Mouse (Mus musculus): ENCODE measurements around the gene Pde4d.

The Pde4d gene

GRCm38 (mm10) chr13:108490872-108491271 is 41.1 kb downstream of the Pde4d start:
- no peak for DNase-seq (ENCODE audit: low read depth, low spot score)

GRCm38 (mm10) chr13:108492886-108493285 is 43.1 kb downstream of the Pde4d start:
- DNase-seq (ENCODE audit: low read depth, low spot score): no peak

DNA sequence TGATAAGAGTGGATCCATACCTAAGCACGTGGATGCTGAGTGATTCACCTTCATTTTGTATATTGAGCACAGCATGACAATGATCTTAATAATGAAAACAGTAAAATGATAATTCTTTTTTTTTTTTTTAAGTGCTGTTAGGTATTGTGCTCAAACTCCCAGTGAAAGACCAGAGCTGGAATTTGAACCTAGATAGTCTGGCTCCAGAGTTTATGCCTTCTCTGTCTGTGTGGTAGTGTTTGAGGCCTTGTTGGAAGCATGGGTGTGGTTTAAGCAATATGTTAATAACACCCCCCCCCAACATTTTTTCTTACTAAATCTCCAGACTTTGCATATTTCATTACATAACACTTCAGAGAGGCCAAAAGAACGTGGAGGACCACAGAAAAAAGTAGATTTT is 44.6 kb downstream of the Pde4d start:
- no peak for DNase-seq (ENCODE audit: low read depth, low spot score)

DNA sequence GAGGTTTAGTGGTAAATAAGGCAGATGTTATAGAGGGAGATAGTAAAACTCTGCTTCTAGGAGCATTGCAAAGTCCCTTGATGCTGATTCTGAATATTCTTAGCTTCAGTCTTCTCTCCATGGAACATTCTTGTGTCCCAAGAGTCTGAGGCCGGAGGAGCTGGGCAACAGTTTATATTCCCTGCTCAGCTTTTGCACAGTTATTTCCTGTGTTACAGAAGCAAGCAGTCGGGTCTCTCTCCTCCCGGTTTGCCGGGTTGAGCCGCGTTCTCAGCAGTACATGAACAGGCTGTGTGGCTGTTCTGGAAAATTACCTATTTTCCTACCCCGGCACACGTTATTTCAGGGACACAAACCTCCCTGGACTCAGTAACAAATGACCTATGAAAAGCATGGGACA is 48.0 kb downstream of the Pde4d start:
- no peak for DNase-seq (ENCODE audit: low read depth, low spot score)

GRCm38 (mm10) chr13:108498247-108498743 is 48.5 kb downstream of the Pde4d start:
- DNase-seq (ENCODE audit: low read depth, low spot score): no peak

DNA sequence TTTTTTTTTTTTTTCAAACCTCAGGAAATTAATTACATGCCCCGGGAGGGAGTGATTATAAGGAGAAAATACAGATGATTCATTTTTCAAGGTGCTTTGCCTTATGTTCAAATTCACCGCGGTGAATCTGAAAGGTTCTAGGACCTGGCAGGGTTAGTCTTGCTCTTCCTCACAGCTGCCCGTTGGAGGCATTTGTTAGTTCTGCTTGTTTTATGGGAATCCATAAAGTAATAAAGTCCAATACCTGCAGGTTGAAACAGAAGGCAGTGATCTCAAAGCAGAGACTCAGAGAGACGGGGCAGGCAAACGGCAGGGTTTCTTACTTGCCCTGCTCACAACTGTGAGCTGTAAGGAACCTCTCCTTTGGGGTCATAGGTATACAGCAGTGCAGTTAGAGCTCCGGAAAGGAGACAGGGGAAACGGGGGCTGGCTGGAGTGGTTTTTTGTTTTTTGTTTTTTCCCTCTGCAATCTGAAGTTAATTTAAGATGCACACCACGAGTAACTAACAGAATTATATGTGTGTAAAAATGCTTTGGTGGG is 49.1 kb downstream of the Pde4d start:
- DNase-seq (ENCODE audit: low read depth, low spot score): no peak

GRCm38 (mm10) chr13:108501386-108501785 is 51.6 kb downstream of the Pde4d start:
- no peak for DNase-seq (ENCODE audit: low read depth, low spot score)

DNA sequence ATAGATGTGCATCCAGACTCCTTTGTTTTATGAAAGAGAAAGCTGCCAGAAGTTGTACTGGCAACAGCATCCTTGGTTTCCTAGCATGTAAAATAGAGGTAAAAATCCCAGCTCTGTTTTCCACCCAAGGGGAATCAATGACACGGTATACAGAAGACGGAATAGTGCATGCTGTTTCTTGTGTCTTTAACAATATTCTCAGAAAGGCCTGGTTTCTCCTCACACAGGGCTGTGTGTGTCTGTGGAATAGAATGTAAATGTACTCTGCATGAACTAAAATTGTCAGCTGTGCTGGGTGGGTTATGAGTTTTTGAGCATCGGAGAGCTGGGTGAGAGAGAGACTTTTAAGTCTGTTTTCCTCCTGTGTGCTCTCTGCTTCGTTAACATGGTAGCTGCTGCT is 74.8 kb downstream of the Pde4d start:
- no peak for DNase-seq (ENCODE audit: low read depth, low spot score)

GRCm38 (mm10) chr13:108524969-108525368 is 75.2 kb downstream of the Pde4d start:
- no peak for DNase-seq (ENCODE audit: low read depth, low spot score)

- no peak for DNase-seq (ENCODE audit: low read depth, low spot score)
Measured at GRCm38 (mm10) chr13:108526258-108527007, 76.7 kb downstream of the Pde4d start.

DNA sequence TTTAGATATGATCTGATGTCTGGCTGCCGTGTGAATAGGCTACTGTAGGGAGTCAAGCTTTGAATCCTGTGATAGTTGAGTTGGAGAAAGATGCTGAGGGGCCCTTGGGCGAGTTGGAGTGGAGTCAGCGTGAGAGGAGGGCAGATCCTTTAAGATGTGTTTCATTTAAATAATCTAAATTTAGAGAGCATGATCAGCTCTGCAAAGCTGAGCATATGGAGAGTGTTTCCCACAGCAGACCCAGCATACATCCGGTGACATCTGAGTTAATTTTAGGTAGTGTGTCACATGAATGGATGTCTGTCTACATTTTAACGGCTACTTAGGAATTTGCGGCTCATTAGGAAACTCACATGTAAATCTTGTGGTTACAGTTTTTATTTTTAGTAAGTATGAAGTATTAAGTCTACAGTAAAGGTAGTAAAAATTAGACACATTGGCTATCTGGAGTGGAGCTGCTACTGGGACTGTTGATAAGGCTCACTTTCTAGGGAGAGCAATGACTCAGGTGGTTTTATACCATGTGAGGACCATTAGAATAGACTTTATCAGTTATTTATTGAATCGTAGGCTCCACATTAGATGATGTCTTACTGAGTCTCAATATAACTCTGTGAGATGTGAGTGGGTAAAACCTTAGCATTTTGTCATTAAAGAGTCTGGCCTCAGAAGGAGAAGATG is 77.5 kb downstream of the Pde4d start:
- no peak for DNase-seq (ENCODE audit: low read depth, low spot score)

DNA sequence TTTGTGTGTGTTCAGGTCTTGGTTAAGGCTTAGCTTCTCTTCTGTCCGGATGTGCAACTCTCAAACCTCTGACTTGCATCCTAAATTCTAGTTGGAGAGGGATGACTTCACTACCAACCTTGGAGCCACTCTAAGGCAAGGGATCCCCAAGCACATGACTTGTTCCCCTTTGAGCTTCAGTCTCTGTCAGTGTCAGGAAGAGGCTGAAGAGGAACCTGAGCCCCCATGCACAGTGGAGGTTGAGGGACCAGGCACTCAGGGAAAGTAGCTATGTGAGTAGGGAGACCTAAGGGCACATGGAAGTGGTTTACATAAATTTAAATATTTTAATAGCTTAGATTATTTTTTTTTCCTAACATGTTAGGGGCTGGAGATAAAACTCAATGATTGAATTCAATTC is 78.6 kb downstream of the Pde4d start:
- no peak for DNase-seq (ENCODE audit: low read depth, low spot score)

DNA sequence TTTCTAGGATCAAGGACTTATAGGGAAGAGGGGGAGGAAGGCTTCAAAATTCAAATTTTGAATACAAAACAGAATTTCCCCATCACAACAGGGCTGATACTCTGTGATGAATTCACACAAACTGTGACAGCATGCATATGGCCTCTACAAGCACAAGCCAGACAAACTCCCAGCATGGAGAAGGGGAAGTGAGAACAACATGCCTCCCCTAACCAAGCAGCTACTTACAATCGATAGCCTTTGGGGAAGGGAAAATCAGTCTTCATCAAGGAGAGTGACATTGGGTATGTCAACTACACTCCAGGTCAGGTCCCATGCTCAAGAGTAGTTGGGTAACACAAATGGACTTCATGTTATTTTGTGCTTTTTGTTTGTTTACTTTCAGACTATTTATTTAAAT is 83.1 kb downstream of the Pde4d start:
- DNase-seq (ENCODE audit: low read depth, low spot score): no peak

DNA sequence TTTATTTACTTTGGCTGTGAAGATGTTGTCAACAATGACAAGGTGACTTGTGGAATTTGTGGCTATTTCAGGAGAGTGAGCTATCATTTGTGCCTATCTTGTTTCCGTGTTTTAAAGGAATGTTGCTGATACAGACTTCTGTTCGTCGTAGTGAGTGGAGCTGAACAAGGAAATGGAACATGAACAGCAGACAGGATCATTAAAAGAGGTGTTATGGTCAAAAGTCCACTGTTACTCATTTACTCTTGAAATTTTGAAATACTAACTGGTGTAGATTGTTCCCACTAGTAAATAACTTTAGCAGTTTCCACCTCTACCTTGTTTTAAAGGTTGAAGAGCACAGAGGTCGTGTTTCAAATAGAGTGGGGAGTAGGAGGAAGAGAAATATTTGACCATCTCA is 86.7 kb downstream of the Pde4d start:
- no peak for DNase-seq (ENCODE audit: low read depth, low spot score)

DNA sequence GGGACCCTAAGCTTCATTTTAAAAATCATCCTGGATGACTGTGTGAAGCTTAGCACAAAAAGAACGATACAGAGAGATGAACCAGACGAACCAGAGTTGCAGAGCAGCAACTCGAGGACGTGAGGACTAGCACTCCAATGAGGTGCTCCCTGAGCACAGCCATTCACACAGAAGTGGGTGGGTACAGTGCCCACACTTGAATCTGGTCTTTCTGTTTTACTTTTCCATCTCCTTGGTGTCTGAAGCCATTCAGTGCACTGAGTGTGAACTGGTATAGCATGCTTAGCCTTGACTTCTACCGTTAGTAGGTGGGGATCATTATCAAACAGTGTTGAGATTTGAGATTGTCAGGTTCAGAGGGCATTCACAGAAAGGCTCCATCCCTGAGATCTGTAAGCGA is 87.2 kb downstream of the Pde4d start:
- no peak for DNase-seq (ENCODE audit: low read depth, low spot score)

- DNase-seq (ENCODE audit: low read depth, low spot score): no peak
Measured at GRCm38 (mm10) chr13:108538760-108539369, 89.1 kb downstream of the Pde4d start.

- DNase-seq (ENCODE audit: low read depth, low spot score): no peak
Measured at GRCm38 (mm10) chr13:108541488-108541887, 91.7 kb downstream of the Pde4d start.

- DNase-seq (ENCODE audit: low read depth, low spot score): no peak
Measured at GRCm38 (mm10) chr13:108542342-108542761, 92.6 kb downstream of the Pde4d start.

GRCm38 (mm10) chr13:108552288-108552687 is 102.5 kb downstream of the Pde4d start:
- DNase-seq (ENCODE audit: low read depth, low spot score): no peak

DNA sequence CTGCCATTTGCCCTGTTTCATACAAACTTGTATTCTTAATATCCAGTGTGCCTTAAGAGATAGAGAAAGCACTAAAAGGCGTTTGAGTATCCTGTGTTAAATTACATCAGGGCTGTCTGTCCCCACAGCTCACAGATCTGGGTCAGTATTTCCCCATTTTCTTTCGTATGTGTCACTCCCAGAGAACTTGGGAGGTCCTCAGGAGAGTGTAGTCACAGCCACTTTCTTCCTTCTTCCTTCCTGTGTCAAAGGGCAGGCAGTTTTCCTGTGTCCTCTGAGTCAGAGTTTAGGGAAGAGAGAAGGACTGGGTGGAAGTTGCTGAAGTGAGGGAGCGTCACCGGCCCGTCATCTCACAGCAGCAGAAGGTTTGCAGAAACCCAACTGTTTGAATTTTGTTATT is 103.2 kb downstream of the Pde4d start:
- DNase-seq (ENCODE audit: low read depth, low spot score): no peak

DNA sequence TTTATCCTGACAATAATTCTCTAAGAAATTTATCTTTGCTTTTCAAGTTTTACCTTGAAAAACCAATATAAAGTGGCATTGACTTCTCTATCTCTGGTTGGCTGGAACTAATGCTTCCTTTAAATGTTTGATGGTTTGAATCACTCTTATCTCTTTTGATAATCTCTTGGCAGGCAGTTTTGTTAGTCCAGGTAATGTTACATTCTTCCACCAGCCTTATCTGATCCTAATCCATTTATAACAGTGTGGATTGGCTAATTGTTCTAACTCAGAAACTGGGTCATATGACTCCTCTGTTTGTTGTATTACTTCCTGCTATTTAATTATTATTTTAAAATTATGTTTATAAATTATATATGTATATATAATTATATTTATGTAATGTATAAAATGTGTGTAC is 105.2 kb downstream of the Pde4d start:
- DNase-seq (ENCODE audit: low read depth, low spot score): no peak

DNA sequence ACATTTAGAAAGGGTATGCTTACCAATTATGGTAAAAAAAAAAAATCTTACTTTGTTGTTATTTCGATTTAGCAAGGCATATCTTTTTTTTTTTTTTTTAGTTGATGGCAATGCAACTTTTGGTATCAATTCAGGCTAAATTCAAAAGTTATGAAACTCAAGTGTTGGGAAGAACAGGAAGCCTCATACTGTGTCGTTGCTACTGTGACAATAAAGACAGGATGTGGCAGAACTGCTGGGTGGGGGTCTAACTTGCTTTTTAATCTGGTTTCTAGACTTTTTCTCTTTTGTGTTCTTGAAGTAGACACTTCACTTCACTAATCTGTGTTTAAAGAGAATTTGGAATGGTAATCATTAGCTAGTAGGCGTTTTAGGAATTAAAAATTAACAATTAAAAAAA is 147.2 kb downstream of the Pde4d start:
- DNase-seq (ENCODE audit: low read depth, low spot score): peak; percentile 39

All from CD4-positive helper T cell, adult 2 months (primary cell).